Mouse (Mus musculus): ENCODE data around the gene Gm20458.

Gene Gm20458

GRCm38 (mm10) chr2:164460745-164461551 lies at the start of gene Gm20458:
Gene Gm20458, plus strand, starts transcription at chr2:164460967.
- DNase-seq (ENCODE audit: low spot score in 2 of 2): peak; percentile 89 to 96

- no peak for DNase-seq (ENCODE audit: low spot score in 2 of 2)
These were observed 46.6 kb upstream of the Gm20458 start for GRCm38 (mm10) chr2:164414167-164414566.

- DNase-seq (ENCODE audit: low spot score in 2 of 2): no peak
These were observed 46.2 kb upstream of the Gm20458 start for GRCm38 (mm10) chr2:164414581-164414980.

GRCm38 (mm10) chr2:164417198-164417597 lies 43.6 kb upstream of the Gm20458 start:
- DNase-seq (ENCODE audit: low spot score in 2 of 2): no peak

- DNase-seq (ENCODE audit: low spot score in 2 of 2): no peak
These were observed 42.4 kb upstream of the Gm20458 start for GRCm38 (mm10) chr2:164418308-164418875.

- DNase-seq (ENCODE audit: low spot score in 2 of 2): no peak
These were observed 41.3 kb upstream of the Gm20458 start for GRCm38 (mm10) chr2:164419489-164419888.

- no peak for DNase-seq (ENCODE audit: low spot score in 2 of 2)
These were observed 39.5 kb upstream of the Gm20458 start for GRCm38 (mm10) chr2:164421306-164421705.

GRCm38 (mm10) chr2:164421979-164422378 lies 38.8 kb upstream of the Gm20458 start:
- no peak for DNase-seq (ENCODE audit: low spot score in 2 of 2)

- DNase-seq (ENCODE audit: low spot score in 2 of 2): no peak
These were observed 37.9 kb upstream of the Gm20458 start for GRCm38 (mm10) chr2:164422675-164423393.

GRCm38 (mm10) chr2:164423464-164423863 lies 37.3 kb upstream of the Gm20458 start:
- DNase-seq (ENCODE audit: low spot score in 2 of 2): no peak

GRCm38 (mm10) chr2:164424406-164424805 lies 36.4 kb upstream of the Gm20458 start:
- DNase-seq (ENCODE audit: low spot score in 2 of 2): no peak

- no peak for DNase-seq (ENCODE audit: low spot score in 2 of 2)
These were observed 35.4 kb upstream of the Gm20458 start for GRCm38 (mm10) chr2:164425401-164425800.

- no peak for DNase-seq (ENCODE audit: low spot score in 2 of 2)
These were observed 34.6 kb upstream of the Gm20458 start for GRCm38 (mm10) chr2:164426121-164426520.

- no peak for DNase-seq (ENCODE audit: low spot score in 2 of 2)
These were observed 33.8 kb upstream of the Gm20458 start for GRCm38 (mm10) chr2:164426952-164427351.

GRCm38 (mm10) chr2:164428451-164428850 lies 32.3 kb upstream of the Gm20458 start:
- DNase-seq (ENCODE audit: low spot score in 2 of 2): no peak

GRCm38 (mm10) chr2:164429881-164430615 lies 30.7 kb upstream of the Gm20458 start:
- no peak for DNase-seq (ENCODE audit: low spot score in 2 of 2)

GRCm38 (mm10) chr2:164430697-164431096 lies 30.1 kb upstream of the Gm20458 start:
- DNase-seq (ENCODE audit: low spot score in 2 of 2): no peak

GRCm38 (mm10) chr2:164431676-164432465 lies 28.9 kb upstream of the Gm20458 start:
- peak in 1 of 2 experiments; percentile 80 for DNase-seq (ENCODE audit: low spot score in 2 of 2)

GRCm38 (mm10) chr2:164432541-164433191 lies 28.1 kb upstream of the Gm20458 start:
- peak in 1 of 2 experiments; percentile 55 for DNase-seq (ENCODE audit: low spot score in 2 of 2)

GRCm38 (mm10) chr2:164433278-164433895 lies 27.4 kb upstream of the Gm20458 start:
- no peak for DNase-seq (ENCODE audit: low spot score in 2 of 2)
